Mouse (Mus musculus) 3134 (cell line): ENCODE data around the gene Sox5.

Experiments used
- DNase-seq: peaks from one replicate; pipeline ENCODE4 v3.0.0-alpha.2; 2011; ENCODE audit warnings: low spot score; ENCODE audit not compliant: insufficient read length; ENCODE audit errors: extremely low read depth

Gene Sox5

DNA sequence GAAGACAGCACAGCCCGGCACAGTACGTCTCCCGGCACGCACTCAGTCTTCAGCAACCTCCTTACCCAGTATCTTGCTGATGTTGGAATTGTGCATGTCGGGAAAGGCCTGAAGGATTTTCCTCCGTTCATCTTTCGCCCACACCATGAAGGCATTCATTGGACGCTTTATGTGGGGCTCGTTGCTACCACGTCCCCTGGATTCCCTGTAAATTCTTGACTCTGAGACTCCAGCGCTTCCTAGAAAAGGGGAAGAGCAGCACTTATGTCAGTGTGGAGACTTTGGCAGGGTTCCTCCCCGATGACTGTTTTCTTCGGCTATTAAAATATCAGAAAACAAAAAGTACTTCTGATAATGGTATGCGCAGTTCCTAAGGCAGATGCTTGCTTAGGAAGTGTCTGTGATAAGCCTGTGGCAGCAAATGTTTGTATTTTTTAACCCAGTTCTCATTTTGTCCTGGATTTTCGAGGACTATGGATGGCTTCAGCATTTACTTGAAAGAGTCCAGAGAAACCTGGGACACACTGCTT is 940.6 kb downstream of the Sox5 start:
- DNase-seq, result no peak

- no peak for DNase-seq
Measured at GRCm38 (mm10) chr6:143838384-143839076, 943.2 kb downstream of the Sox5 start.

GRCm38 (mm10) chr6:143835331-143835730 is 946.4 kb downstream of the Sox5 start:
- DNase-seq, result no peak

DNA sequence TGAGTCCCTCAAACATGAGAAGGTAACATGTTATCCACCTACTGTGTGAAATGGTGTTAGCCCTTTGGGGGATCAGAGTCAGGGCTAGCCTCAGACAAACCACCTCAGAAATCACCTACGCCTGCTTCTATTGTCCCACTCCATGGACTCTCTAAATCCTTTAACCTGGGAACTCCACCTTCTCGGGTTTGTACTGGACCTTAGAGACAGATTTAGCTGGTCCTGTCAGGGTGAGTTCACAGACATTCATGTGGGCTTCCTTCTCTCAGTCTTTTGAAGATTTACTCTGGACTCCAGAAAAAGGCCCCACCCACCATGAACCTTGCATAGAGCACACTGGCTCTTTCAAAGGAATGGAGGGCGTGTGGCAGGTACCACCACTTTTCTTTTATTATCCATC is 947.8 kb downstream of the Sox5 start:
- DNase-seq, result no peak

DNA sequence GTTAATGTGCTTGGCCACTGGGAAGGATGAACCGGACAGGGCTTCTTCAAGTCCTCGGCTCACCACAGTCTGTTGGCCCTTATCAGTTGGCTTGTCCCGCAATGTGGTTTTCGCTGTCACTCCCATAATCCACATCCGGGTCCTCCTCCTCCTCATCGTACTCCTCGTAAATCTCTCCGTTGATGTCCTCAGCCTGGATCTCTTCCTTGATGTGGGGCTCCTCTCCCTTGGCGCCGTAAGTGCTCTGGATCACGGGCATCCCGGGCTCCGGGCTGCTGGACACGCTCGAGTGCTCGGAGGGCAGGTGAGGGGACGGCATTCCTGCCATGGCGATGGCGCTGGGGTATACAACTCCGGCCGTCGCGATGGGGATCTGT is 948.6 kb downstream of the Sox5 start:
- DNase-seq, result peak; percentile 28

- no peak for DNase-seq
Measured at GRCm38 (mm10) chr6:143832483-143833181, 949.1 kb downstream of the Sox5 start.

GRCm38 (mm10) chr6:143831246-143831645 is 950.5 kb downstream of the Sox5 start:
- DNase-seq, result no peak

DNA sequence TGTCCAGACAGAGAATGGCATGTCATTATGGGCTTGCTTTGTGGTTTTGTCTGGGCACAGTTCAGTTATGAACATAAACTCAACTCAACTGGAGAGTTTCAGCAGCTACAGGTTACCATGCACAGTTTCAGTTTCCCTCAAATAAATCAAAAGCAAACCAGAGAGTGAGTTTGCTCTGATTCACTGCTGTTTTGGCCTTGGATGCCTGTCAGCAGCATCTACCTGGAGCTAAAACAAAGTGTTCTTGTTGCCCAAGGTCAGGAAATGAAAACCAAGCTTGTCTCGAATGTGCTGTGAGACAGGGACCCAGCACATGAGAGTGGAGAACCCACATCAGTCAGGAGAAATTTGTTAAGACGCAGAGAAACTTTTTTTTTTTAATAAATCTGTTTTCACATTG is 951.6 kb downstream of the Sox5 start:
- no peak for DNase-seq

- no peak for DNase-seq
Measured at GRCm38 (mm10) chr6:143826786-143827185, 955.0 kb downstream of the Sox5 start.

DNA sequence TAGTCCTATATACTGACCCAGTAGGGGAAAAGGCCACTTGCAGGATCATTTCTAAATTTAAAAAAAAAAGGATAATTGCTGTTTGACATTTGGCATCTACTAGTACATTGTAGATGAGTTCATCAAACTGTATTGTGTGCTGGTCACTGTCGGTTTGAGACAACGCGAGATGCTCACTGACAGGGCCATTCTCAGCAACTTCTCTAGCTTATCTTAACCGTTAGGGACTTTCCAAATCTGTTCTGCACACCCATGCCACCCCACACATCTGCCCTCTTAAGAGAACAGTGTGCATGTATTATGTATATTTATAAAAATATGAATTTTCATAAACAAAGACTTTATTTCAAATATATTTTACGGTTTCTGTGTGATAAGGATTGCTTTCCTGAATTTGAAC is 955.8 kb downstream of the Sox5 start:
- DNase-seq, result no peak

- DNase-seq, result peak; percentile 50
Measured at GRCm38 (mm10) chr6:143825086-143825485, 956.7 kb downstream of the Sox5 start.

DNA sequence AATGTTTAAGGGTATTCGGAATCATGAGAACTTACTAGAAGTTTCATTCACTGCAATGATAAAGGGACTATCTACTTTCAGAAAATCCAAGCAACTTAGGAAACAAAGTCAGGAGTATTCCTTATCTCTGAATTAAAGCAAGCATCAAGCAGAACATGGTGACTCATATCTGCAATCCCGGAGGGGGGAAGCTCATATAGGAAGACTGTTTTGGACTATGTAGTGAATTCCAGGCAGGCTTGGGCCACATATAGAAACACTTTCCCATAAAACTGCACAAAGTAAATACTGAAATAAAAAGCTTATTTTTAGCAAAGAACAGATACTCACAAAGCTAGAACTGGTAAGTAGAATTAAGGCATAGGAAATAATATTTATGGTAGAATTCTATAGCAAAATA is 993.3 kb downstream of the Sox5 start:
- no peak for DNase-seq

- no peak for DNase-seq
Measured at GRCm38 (mm10) chr6:143787360-143787759, 994.4 kb downstream of the Sox5 start.

- DNase-seq, result no peak
Measured at GRCm38 (mm10) chr6:143785685-143786084, 996.1 kb downstream of the Sox5 start.
